Mouse (Mus musculus) R1 (cell line): ENCODE results near the gene Prlr.

Experiments
- DNase-seq: peaks from one replicate; pipeline ENCODE4 v3.0.0-alpha.2; 2018; ENCODE audit warnings: low read depth, low spot score

Gene Prlr

GRCm38 (mm10) chr15:10325080-10325479 is 148.0 kb downstream of the Prlr start, which contains the start of gene Gm21973:
Gene Gm21973, plus strand, starts transcription at chr15:10325380.
- no peak for DNase-seq

- no peak for DNase-seq
These were observed 153.6 kb downstream of the Prlr start for GRCm38 (mm10) chr15:10330626-10331025.

- no peak for DNase-seq
These were observed 155.5 kb downstream of the Prlr start for GRCm38 (mm10) chr15:10332566-10332965.

GRCm38 (mm10) chr15:10338606-10339005 is 161.6 kb downstream of the Prlr start:
- no peak for DNase-seq

- DNase-seq: no peak
These were observed 170.0 kb downstream of the Prlr start for GRCm38 (mm10) chr15:10347044-10347443.

GRCm38 (mm10) chr15:10358039-10358948 is 181.3 kb downstream of the Prlr start, which contains the start of gene Agxt2:
Gene Agxt2, plus strand, starts transcription at chr15:10358532.
- DNase-seq: no peak

- DNase-seq: no peak
These were observed 189.3 kb downstream of the Prlr start for GRCm38 (mm10) chr15:10366331-10366730.

GRCm38 (mm10) chr15:10375404-10375803 is 198.4 kb downstream of the Prlr start:
- no peak for DNase-seq

GRCm38 (mm10) chr15:10378338-10378959 is 201.4 kb downstream of the Prlr start:
- DNase-seq: no peak

GRCm38 (mm10) chr15:10379757-10380458 is 202.9 kb downstream of the Prlr start:
- no peak for DNase-seq

GRCm38 (mm10) chr15:10387263-10387662 is 210.2 kb downstream of the Prlr start:
- no peak for DNase-seq
